Mouse (Mus musculus) liver, embryonic 15.5 days (tissue): ENCODE measurements around the gene Ppp1r10. TPM values are rescaled to one million over a fixed set of nuclear protein-coding genes. Genes with fewer than 3 reads are reported as not detected.

Experiments
- ATAC-seq: fragments of 200-750 bp; cut with Nextera tagmentation; 2 replicates; pipeline ENCODE4 v1.8.0; 2017; ENCODE audit warnings: moderate number of reproducible peaks, mild to moderate bottlenecking, moderate library complexity; ENCODE audit not compliant: insufficient read depth
- H3K27ac ChIP-seq: fragments of 300-500 bp; sonication (generic); replicated peaks from 2 replicates; pipeline ENCODE4 v1.5.1; 2015; ENCODE audit warnings: mild to moderate bottlenecking, inconsistent platforms
- H3K27me3 ChIP-seq: fragments of 300-500 bp; sonication (generic); 2 replicates; pipeline ENCODE4 v1.6.1; 2015; ENCODE audit warnings: mild to moderate bottlenecking, inconsistent platforms
- H3K36me3 ChIP-seq: fragments of 300-500 bp; sonication (generic); replicated peaks from 2 replicates; pipeline ENCODE4 v1.6.1; 2015; ENCODE audit warnings: moderate library complexity, mild to moderate bottlenecking, inconsistent platforms
- H3K4me1 ChIP-seq: fragments of 300-500 bp; sonication (generic); replicated peaks from 2 replicates; pipeline ENCODE4 v1.6.1; 2015; ENCODE audit warnings: inconsistent platforms
- H3K4me2 ChIP-seq: fragments of 300-500 bp; sonication (generic); 2 replicates; pipeline ENCODE4 v1.6.1; 2015; ENCODE audit warnings: moderate library complexity, mild to moderate bottlenecking, inconsistent platforms
- H3K4me3 ChIP-seq: fragments of 300-500 bp; sonication (generic); replicated peaks from 2 replicates; pipeline ENCODE4 v1.5.1; 2015; ENCODE audit warnings: mild to moderate bottlenecking, inconsistent platforms
- H3K9ac ChIP-seq: fragments of 300-500 bp; sonication (generic); 2 replicates; pipeline ENCODE4 v1.6.1; 2015; ENCODE audit warnings: moderate library complexity, mild to moderate bottlenecking, inconsistent platforms
- H3K9me3 ChIP-seq: fragments of 300-500 bp; sonication (generic); replicated peaks from 2 replicates; pipeline ENCODE4 v1.6.1; 2016; ENCODE audit warnings: inconsistent platforms
- WGBS: fragments of 180-500 bp; shearing (Covaris S2); methylation state at CpG from one replicate; pipeline ENCODE4 v1.1.7; 2015; ENCODE audit warnings: mixed read lengths; ENCODE audit not compliant: insufficient replicate concordance; 5-methylcytosine and 5-hydroxymethylcytosine counted together
- microRNA counts: library from miRNA; unstranded; fragments of <30 nt; microRNA quantifications from one replicate; lab custom pipeline; 2016
- microRNA-seq: library from miRNA; unstranded; fragments of <30 nt; microRNA quantifications from one replicate; pipeline ENCODE4, GENCODE M21; 2016
- polyA plus RNA-seq: library from polyadenylated mRNA; unstranded; fragments of >200 nt; fragmentation: Nextera tagmentation; extraction: Ambion mirVana; gene quantifications from 2 replicates; pipeline ENCODE4 v1.2.1, GENCODE M21; 2015

Gene Ppp1r10
- polyA plus RNA-seq, 1 experiment from 2014 or later: 20.9 TPM

DNA sequence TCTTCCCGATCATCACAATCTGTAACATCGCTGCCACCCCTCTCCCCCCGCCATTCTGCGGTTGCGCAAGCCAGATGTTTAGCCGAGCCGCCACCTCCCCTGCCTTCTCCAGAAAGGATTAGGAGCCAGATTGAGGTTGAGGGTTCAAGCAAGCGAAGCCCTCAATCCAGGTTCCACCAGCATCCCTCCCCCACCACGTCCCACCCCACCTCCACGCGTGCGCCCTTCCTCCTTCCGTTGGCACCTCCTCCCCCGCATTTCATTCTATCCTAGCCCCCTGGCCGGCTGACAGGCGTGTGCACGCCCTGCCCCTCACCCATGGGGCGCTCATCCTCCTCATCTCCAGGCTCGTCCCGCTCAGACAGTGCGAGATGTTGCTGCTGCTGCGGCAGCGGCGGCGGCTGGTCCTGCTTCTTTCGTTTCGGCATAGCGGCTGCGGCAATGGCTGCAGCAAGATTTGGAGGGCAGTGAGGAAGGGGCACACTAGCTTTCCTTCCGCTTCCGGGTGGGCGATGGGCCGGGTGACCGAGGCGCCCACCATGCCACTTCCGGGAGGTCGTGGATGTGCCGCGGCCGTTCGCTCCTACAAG, 62.7 kb downstream of the Ppp1r10 start:
- under 1% methylated on average over 41 of the region's 41 CpGs for WGBS
- H3K4me2 ChIP-seq: peak overlapping the region; percentile 98
- peaks cover 38% of the 10 kb centered on the region for H3K4me1 ChIP-seq
- peaks cover 20% of the 10 kb centered on the region for H3K36me3 ChIP-seq
- peak overlapping the region; percentile 89 for H3K4me3 ChIP-seq
- H3K27me3 ChIP-seq: no peaks in the 10 kb centered on the region; the same call in 1 of the 2 replicates
- peak overlapping the region; percentile 89 for H3K27ac ChIP-seq
- no peaks in the 10 kb centered on the region for H3K9me3 ChIP-seq
- ATAC-seq: peak; percentile 33
- peak overlapping the region; percentile 62 for H3K9ac ChIP-seq

DNA sequence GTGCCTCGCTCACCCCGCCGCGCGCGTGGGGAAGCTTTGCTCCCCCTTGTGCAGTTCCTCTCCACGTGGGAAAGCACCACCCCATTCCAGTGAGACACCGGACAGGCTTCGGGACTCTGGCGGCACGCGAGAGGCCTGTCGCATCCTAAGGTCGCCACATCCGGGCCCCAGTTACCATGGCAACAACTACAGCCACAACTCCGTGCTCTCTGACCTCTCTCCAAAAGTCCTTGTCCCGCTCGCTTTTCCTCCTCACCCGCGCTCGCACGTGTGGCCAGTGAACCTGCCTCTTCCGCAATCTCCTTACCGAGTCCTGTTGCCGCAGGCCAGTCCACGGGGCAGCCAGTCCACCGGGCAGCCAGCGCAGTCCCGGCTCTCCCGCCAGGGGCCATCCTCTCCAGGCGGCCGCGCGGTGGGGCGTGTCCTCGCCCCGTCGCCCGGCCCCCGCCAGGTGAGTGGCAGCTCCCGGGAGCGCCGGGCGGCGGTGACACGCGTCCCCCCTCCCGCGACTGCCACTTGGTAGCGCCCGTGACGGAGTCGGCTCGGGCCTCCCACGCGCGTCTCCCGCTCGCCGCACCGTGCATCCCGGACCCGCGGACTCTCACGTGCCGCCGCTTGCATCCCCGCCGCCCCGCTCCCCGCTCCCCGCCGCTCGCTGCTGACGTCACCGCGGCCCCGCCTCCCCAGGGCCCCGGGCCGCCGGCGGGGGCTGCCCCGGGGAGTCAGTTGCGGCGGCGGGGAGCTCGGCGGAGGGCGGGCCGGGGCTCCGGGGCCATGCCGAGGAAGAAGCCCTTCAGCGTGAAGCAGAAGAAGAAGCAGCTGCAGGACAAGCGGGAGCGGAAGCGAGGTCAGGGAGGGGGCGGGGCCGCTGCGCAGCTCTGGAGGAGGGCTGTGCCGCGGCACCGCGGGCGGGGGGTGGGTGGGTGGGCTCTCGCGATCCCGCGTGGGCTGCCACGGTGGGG, 63.4 kb downstream of the Ppp1r10 start, which contains the start of the genes Gnl1 and Prr3:
Gene Gnl1 (plus strand): TSS at position 451 of the 962 bp plus-strand sequence.
Gene Prr3 (minus strand): TSS at position 836 of the 962 bp plus-strand sequence.
- H3K4me3 ChIP-seq: peak within 1 kb of the TSS; percentile 89
- peak within 1 kb of the TSS; percentile 62 for H3K9ac ChIP-seq
- ATAC-seq: peak; percentile 89
- H3K36me3 ChIP-seq: peaks cover 15% of the 10 kb centered on the region
- H3K27me3 ChIP-seq: no peaks in the 10 kb centered on the region; the same call in 1 of the 2 replicates
- no peaks in the 10 kb centered on the region for H3K9me3 ChIP-seq
- WGBS: under 1% methylated on average over 109 of the region's 109 CpGs
- H3K27ac ChIP-seq: peak within 1 kb of the TSS; percentile 89
- peak within 1 kb of the TSS; percentile 98 for H3K4me2 ChIP-seq
- H3K4me1 ChIP-seq: peaks cover 38% of the 10 kb centered on the region

DNA sequence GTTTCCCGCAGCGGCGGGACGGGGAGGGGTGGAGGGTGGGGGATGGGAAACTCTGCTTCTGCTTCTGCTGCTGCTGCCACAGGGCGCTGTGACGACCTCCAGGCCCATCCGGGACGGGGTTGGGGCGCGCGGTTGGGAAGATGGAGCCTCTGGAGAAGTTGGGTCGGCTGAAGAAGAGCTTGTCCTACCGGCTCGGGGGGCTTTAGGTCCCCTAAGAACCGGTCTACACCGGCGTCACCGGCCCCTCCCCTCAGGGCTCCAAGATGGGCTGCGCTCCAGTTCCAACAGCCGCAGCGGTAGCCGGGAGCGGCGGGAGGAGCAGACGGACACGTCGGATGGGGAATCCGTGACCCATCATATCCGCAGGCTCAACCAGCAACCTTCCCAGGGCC, 64.1 kb downstream of the Ppp1r10 start:
- peaks cover 38% of the 10 kb centered on the region for H3K4me1 ChIP-seq
- ATAC-seq: 0 out of 2 replicates have a peak, but pooled peaks have one; percentile 4

DNA sequence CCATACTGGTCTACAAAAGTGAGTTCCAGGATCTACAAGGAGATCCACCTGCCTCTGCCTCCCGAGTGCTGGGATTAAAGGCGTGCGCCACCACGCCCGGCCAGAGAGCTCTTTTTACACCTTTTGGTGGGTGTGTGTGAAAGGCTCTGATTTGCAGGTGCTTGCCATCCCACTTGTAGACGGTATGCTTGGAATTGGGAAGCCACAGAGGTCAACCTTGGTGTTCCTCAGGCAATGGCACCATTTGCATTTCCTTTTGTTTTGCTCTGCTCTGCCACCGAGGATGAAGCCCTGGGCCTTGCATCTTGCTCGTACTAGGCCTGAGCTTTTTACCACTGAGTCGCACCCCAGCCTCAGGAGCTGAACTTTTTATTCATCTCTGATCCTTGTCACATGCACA, 65.5 kb downstream of the Ppp1r10 start:
- 82% methylated on average over 9 of the region's 9 CpGs for WGBS
- no peak overlapping the region for H3K4me2 ChIP-seq
- no peak for ATAC-seq
- H3K9ac ChIP-seq: no peak overlapping the region
- H3K4me3 ChIP-seq: no peak overlapping the region
- no peaks in the 10 kb centered on the region; the same call in 1 of the 2 replicates for H3K27me3 ChIP-seq
- H3K4me1 ChIP-seq: peaks cover 38% of the 10 kb centered on the region
- H3K36me3 ChIP-seq: peaks cover 14% of the 10 kb centered on the region
- H3K9me3 ChIP-seq: no peaks in the 10 kb centered on the region
- H3K27ac ChIP-seq: no peak overlapping the region

More for the DNA sequence above, 64.1 kb downstream of the Ppp1r10 start:
- peaks cover 14% of the 10 kb centered on the region for H3K36me3 ChIP-seq
- peak overlapping the region; percentile 89 for H3K4me3 ChIP-seq
- H3K4me2 ChIP-seq: peak overlapping the region; percentile 98
- H3K9ac ChIP-seq: peak overlapping the region; percentile 62
- H3K27me3 ChIP-seq: no peaks in the 10 kb centered on the region; the same call in 1 of the 2 replicates
- H3K9me3 ChIP-seq: no peaks in the 10 kb centered on the region
- 0% methylated on average over 29 of the region's 29 CpGs for WGBS
- H3K27ac ChIP-seq: peak overlapping the region; percentile 89

MicroRNAs within 50 kb of the gene (microRNA counts, 519-probe panel; counts per million panel counts)
- microRNA mmu-miR-1894-3p (lab: Ali Mortazavi, UCI): not detected
- microRNA mmu-miR-1894-5p (lab: Ali Mortazavi, UCI): not detected
- 1,836 counts per million, percentile 17 among the panel's probes with 10 or more counts for microRNA mmu-miR-877 (lab: Ali Mortazavi, UCI)

Small RNA genes within 50 kb of the gene (microRNA-seq; reads per million reads assigned to microRNA genes)
- gene Gm28033 (2.3 reads per million), gene Mir1894 (not detected), gene Mir877 (60.9 reads per million, percentile 48 among the genes with 10 or more reads in this experiment)

Other genes starting within 250 kb of the Ppp1r10 start
- 6.1 and 6.5 TPM in 2 replicates for gene Vars2, start 248.8 kb upstream of the Ppp1r10 start, polyA plus RNA-seq
- 21.7 and 25.5 TPM in 2 replicates for gene Gtf2h4, start 242.7 kb upstream of the Ppp1r10 start, polyA plus RNA-seq
- 2.6 and 3.4 TPM in 2 replicates for gene Ddr1, start 211.8 kb upstream of the Ppp1r10 start, polyA plus RNA-seq
- gene Ier3, start 94.8 kb upstream of the Ppp1r10 start, polyA plus RNA-seq: 22.9 and 23.7 TPM in 2 replicates
- 33.7 and 42.4 TPM in 2 replicates for gene Flot1, start 93.2 kb upstream of the Ppp1r10 start, polyA plus RNA-seq
- gene Tubb5, start 78.1 kb upstream of the Ppp1r10 start, polyA plus RNA-seq: 379 and 391 TPM in 2 replicates
- gene Mdc1, start 74.9 kb upstream of the Ppp1r10 start, polyA plus RNA-seq: 8.5 and 9.1 TPM in 2 replicates
- 22.0 and 22.5 TPM in 2 replicates for gene Nrm, start 55.1 kb upstream of the Ppp1r10 start, polyA plus RNA-seq
- 12.4 and 12.8 TPM in 2 replicates for gene Ppp1r18, start 50.8 kb upstream of the Ppp1r10 start, polyA plus RNA-seq
- gene Dhx16, start 36.6 kb upstream of the Ppp1r10 start, polyA plus RNA-seq: 31.1 and 37.0 TPM in 2 replicates
- 8.5 and 9.7 TPM in 2 replicates for gene 2310061I04Rik, start 19.0 kb upstream of the Ppp1r10 start, polyA plus RNA-seq
- 7.3 and 8.0 TPM in 2 replicates for gene Atat1, start 6.4 kb upstream of the Ppp1r10 start, polyA plus RNA-seq
- 68.7 and 71.1 TPM in 2 replicates for gene Mrps18b, start within 50 bp of the Ppp1r10 start, polyA plus RNA-seq
- gene Abcf1, start 53.3 kb downstream of the Ppp1r10 start, polyA plus RNA-seq: 37.4 and 47.0 TPM in 2 replicates
- 9.3 and 10.8 TPM in 2 replicates for gene Gnl1, start 63.4 kb downstream of the Ppp1r10 start, polyA plus RNA-seq
- 5.5 and 6.8 TPM in 2 replicates for gene Prr3, start 63.8 kb downstream of the Ppp1r10 start, polyA plus RNA-seq
- 8.2 and 9.2 TPM in 2 replicates for gene H2-T24, start 104.1 kb downstream of the Ppp1r10 start, polyA plus RNA-seq
- gene H2-T23, start 116.4 kb downstream of the Ppp1r10 start, polyA plus RNA-seq: 52.8 and 65.8 TPM in 2 replicates
- 11.9 and 13.2 TPM in 2 replicates for gene H2-T22, start 126.3 kb downstream of the Ppp1r10 start, polyA plus RNA-seq
- not detected in 2 replicates for gene Gm6034, start 126.5 kb downstream of the Ppp1r10 start, polyA plus RNA-seq
- gene Gm11127, start 141.9 kb downstream of the Ppp1r10 start, polyA plus RNA-seq: not detected in 2 replicates
- not detected in 2 replicates for gene Gm19684, start 205.2 kb downstream of the Ppp1r10 start, polyA plus RNA-seq
- gene Gm7030, start 213.0 kb downstream of the Ppp1r10 start, polyA plus RNA-seq: not detected in 2 replicates